Mouse (Mus musculus) gastrocnemius, postnatal 4 days (tissue): Measurements from ENCODE around the gene Tex26. TPM values are rescaled to one million over a fixed set of nuclear protein-coding genes. Genes with fewer than 3 reads are reported as not detected.

ENCODE experiments used
- total RNA-seq, 2 experiments: library from RNA; stranded (reverse); gene quantifications; 2 replicates each; pipeline ENCODE4 v1.2.3; 2021

Tex26 gene
- total RNA-seq, 2 experiments from 2014 or later, result 0.25 to 0.60 TPM

Other genes with a start within 250 kb of the Tex26 start
- gene Alox5ap, start 174.9 kb upstream of the Tex26 start, total RNA-seq, result 10 to 100 TPM in 1 of 2 experiments, 1 to 10 TPM in 1; 7.9 to 17.8 TPM
- 10 to 100 TPM; 32.1 to 36.4 TPM for gene Medag, start 27.9 kb upstream of the Tex26 start, total RNA-seq
- gene Wdr95, start 89.0 kb downstream of the Tex26 start, total RNA-seq, result under 1 TPM in 1 of 2 experiments, not detected in 1; 0.31 TPM
- 10 to 100 TPM; 34.9 to 38.7 TPM for gene Hsph1, start 196.7 kb downstream of the Tex26 start, total RNA-seq
- 10 to 100 TPM; 10.3 to 11.5 TPM for gene B3glct, start 238.6 kb downstream of the Tex26 start, total RNA-seq